Mouse (Mus musculus): Measurements from ENCODE around the gene Ddx11. TPM values are rescaled to one million over a fixed set of nuclear protein-coding genes. Genes with fewer than 3 reads are reported as not detected.
"Not testable (repeated sequence)": the region's sequence is repeated elsewhere in the genome, so short reads cannot be mapped to it uniquely, and the experiment has no call there.

Gene Ddx11
- total and polyA plus RNA-seq, 2 experiments from 2014 or later, result 3.5 to 8.2 TPM

DNA sequence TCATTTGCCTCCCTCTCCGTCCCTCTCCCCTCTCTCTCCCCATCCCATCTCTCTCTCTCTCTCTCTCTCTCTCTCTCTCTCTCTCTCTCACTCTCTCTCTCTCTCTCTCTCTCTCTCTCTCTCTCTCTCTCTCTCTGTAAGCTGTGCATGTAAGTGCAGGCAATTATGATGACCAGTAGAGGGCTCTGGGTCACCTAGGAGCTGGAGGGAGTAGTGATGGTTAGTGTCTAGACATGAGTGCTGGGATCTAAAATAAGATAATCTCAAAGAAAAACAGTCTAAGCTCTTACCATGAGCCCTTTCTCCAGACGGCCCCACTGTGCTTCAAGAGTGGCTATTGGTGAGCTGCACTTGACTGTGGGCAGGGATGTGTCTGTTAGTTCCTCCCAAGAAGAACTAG lies 31.6 kb downstream of the Ddx11 start:
- Histone ChIP-seq H3K36me3 (replicated peaks; ENCODE audit: control insufficient read depth, insufficient read depth, low read length) (peaks cover 23% of the 10 kb centered on the region), H3K27me3 (ENCODE audit: control insufficient read depth, insufficient read depth, low read length) (no peaks in the 10 kb centered on the region), H3K27ac (ENCODE audit: low read depth) (no peak overlapping the region), H3K9ac (replicated peaks; ENCODE audit: low read depth, low read length) (no peak overlapping the region), H3K9me3 (replicated peaks; ENCODE audit: control insufficient read depth, low read length) (no peaks in the 10 kb centered on the region), H3K4me3 (ENCODE audit: low read depth, low read length) (no peak overlapping the region), H3K4me1 (ENCODE audit: control insufficient read depth, insufficient read depth) (no peaks in the 10 kb centered on the region), H3K4me2 (ENCODE audit: low read depth, low read length) (no peak overlapping the region)
- ATAC-seq (ENCODE audit: insufficient read depth, low read depth) (no peak), DNase-seq (ENCODE audit: low spot score) (no peak)
- TF ChIP-seq EP300 (IDR thresholded peaks at IDR 0.05; ENCODE audit: low read depth) (no peak), CTCF (IDR thresholded peaks at IDR 0.05; ENCODE audit: low read depth) (no peak)
- 63% methylated on average over 2 of the region's 2 CpGs for WGBS

DNA sequence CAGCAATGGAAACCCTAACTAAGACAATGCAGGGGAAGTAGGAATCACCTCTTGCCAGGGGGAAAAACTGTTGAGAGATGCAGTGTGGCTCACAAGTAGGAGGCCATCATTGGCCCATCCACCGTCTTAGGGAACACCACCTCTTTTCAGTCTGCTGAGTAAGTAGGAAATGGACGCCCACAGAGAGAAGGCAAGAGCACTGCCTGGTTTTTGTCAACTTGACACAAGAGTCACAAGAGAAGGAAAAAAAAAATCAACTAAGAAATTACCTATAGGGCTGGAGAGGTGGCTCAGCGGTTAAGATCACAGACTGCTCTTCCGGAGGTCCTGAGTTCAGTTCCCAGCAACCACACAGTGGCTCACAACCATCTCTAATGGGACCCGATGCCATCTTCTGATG lies 35.0 kb downstream of the Ddx11 start:
- DNase-seq (ENCODE audit: low spot score), result no peak
- no peak overlapping the region for H3K27ac ChIP-seq (ENCODE audit: low read depth)
- TF ChIP-seq CTCF (IDR thresholded peaks at IDR 0.05; ENCODE audit: low read depth), result no peak
- TF ChIP-seq EP300 (IDR thresholded peaks at IDR 0.05; ENCODE audit: low read depth), result no peak
- no peaks in the 10 kb centered on the region for H3K4me1 ChIP-seq (ENCODE audit: control insufficient read depth, insufficient read depth)
- H3K9ac ChIP-seq (replicated peaks; ENCODE audit: low read depth, low read length), result no peak overlapping the region
- H3K4me3 ChIP-seq (ENCODE audit: low read depth, low read length), result no peak overlapping the region
- 81% methylated on average over 5 of the region's 5 CpGs for WGBS
- H3K36me3 ChIP-seq (replicated peaks; ENCODE audit: control insufficient read depth, insufficient read depth, low read length), result no peaks in the 10 kb centered on the region
- H3K4me2 ChIP-seq (ENCODE audit: low read depth, low read length), result no peak overlapping the region
- no peaks in the 10 kb centered on the region for H3K27me3 ChIP-seq (ENCODE audit: control insufficient read depth, insufficient read depth, low read length)
- peaks cover 9% of the 10 kb centered on the region; the same call in 1 of the 2 replicates for H3K9me3 ChIP-seq (replicated peaks; ENCODE audit: control insufficient read depth, low read length)
- ATAC-seq (ENCODE audit: insufficient read depth, low read depth), result no peak

DNA sequence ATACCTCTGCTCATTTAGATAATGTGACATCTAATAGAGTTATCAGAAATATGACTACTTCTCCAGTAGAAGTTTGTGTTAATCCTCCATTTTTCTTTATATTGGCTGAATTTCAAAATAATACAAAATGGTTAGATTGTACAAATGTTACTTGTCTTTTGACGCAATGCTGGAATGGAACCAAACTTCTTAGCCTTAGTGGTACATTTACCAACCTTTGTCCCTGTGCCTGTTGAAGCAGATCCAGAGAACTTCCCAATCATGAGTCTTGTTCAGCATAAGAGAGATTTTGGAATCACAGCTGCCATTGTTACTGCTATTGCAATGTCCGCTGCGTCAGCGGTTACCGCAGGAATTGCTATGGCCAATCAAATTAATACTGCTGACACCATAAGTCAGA lies 43.8 kb downstream of the Ddx11 start:
- not testable (repeated sequence) for H3K4me3 ChIP-seq (ENCODE audit: low read depth, low read length); H3K9ac ChIP-seq (replicated peaks; ENCODE audit: low read depth, low read length); H3K27me3 ChIP-seq (ENCODE audit: control insufficient read depth, insufficient read depth, low read length); DNase-seq (ENCODE audit: low spot score); ATAC-seq (ENCODE audit: insufficient read depth, low read depth); H3K4me1 ChIP-seq (ENCODE audit: control insufficient read depth, insufficient read depth); H3K4me2 ChIP-seq (ENCODE audit: low read depth, low read length); H3K36me3 ChIP-seq (replicated peaks; ENCODE audit: control insufficient read depth, insufficient read depth, low read length); H3K9me3 ChIP-seq (replicated peaks; ENCODE audit: control insufficient read depth, low read length); H3K27ac ChIP-seq (ENCODE audit: low read depth)
- WGBS, result 91% methylated on average over 5 of the region's 5 CpGs

DNA sequence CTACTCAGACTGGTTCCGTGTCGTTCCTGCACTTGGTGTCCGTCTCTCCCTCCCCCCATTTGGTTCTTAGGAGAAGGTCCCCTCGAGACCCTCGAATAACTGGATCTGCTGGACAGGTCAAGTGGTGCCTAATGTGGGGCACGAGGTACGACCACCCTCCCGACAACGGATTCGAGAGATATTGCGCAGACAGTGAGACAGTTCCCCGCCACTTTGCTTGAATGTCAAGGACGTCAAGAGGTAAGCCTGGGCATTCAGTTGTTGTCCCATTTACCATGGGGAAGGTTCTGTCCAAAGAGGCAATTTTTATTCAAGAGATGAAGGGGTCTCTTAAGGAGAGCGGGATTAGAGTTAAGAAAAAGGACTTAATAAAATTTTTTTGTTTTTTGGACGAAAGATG lies 47.7 kb downstream of the Ddx11 start:
- not testable (repeated sequence) for H3K36me3 ChIP-seq (replicated peaks; ENCODE audit: control insufficient read depth, insufficient read depth, low read length); H3K9ac ChIP-seq (replicated peaks; ENCODE audit: low read depth, low read length); H3K4me1 ChIP-seq (ENCODE audit: control insufficient read depth, insufficient read depth); H3K9me3 ChIP-seq (replicated peaks; ENCODE audit: control insufficient read depth, low read length); H3K27me3 ChIP-seq (ENCODE audit: control insufficient read depth, insufficient read depth, low read length); H3K27ac ChIP-seq (ENCODE audit: low read depth); DNase-seq (ENCODE audit: low spot score); ATAC-seq (ENCODE audit: insufficient read depth, low read depth); H3K4me2 ChIP-seq (ENCODE audit: low read depth, low read length); H3K4me3 ChIP-seq (ENCODE audit: low read depth, low read length)
- 90% methylated on average over 15 of the region's 15 CpGs for WGBS

DNA sequence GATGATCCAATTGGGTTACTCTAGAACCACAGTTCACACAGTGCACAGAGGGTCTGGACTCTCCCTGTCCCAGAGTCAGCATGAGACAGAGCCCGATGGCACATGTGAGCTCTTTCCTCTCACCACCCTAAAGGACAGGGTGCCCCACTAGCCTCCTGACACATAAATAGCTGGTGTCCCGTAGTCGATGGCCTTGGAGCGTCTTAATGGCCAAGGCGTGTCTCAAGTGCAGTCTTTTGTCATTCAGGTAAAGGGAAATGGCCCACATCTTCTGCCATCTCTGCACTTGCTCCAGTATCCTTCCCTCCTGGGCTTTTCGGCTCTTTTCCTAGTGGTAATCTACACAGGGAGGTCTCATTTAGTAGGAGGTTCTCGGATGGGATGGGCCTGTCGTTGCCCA lies 67.3 kb downstream of the Ddx11 start:
- Histone ChIP-seq H3K9me3 (replicated peaks; ENCODE audit: control insufficient read depth, low read length) (no peaks in the 10 kb centered on the region), H3K4me3 (ENCODE audit: low read depth, low read length) (no peak overlapping the region), H3K9ac (replicated peaks; ENCODE audit: low read depth, low read length) (no peak overlapping the region), H3K4me2 (ENCODE audit: low read depth, low read length) (no peak overlapping the region), H3K36me3 (replicated peaks; ENCODE audit: control insufficient read depth, insufficient read depth, low read length) (no peaks in the 10 kb centered on the region), H3K27ac (ENCODE audit: low read depth) (no peak overlapping the region), H3K27me3 (ENCODE audit: control insufficient read depth, insufficient read depth, low read length) (no peaks in the 10 kb centered on the region), H3K4me1 (ENCODE audit: control insufficient read depth, insufficient read depth) (no peaks in the 10 kb centered on the region)
- no peak for DNase-seq (ENCODE audit: low spot score)
- no peak for TF ChIP-seq EP300 (IDR thresholded peaks at IDR 0.05; ENCODE audit: low read depth)
- no peak for TF ChIP-seq CTCF (IDR thresholded peaks at IDR 0.05; ENCODE audit: low read depth)
- ATAC-seq (ENCODE audit: insufficient read depth, low read depth), result no peak
- WGBS, result 78% methylated on average over 8 of the region's 8 CpGs

DNA sequence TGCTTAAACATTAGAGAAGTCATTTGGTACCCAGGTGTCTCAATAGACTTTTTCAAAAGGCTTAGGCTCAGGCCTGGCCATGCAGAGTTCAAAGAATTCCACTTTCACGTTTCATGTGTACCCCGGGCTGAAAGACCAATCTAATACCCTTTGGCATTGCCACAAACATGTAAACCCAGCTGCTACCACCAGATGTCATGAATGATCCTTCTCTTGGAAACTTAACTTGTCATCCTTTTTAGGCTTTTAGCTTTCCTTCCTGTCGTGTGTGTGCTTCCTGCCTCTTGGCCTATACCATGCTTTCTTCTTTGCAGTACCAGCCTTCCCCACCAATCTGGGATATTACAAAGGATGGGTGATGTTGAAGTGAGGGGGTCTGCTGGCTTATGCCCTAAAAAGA lies 73.7 kb downstream of the Ddx11 start:
- ATAC-seq (ENCODE audit: insufficient read depth, low read depth), result no peak
- H3K27ac ChIP-seq (ENCODE audit: low read depth), result no peak overlapping the region
- WGBS, result 43% methylated on average over 3 of the region's 3 CpGs

More for the DNA sequence above, 73.7 kb downstream of the Ddx11 start:
- TF ChIP-seq CTCF (IDR thresholded peaks at IDR 0.05; ENCODE audit: low read depth) (peak; percentile 60), EP300 (IDR thresholded peaks at IDR 0.05; ENCODE audit: low read depth) (no peak)
- Histone ChIP-seq H3K9me3 (replicated peaks; ENCODE audit: control insufficient read depth, low read length) (no peaks in the 10 kb centered on the region), H3K9ac (replicated peaks; ENCODE audit: low read depth, low read length) (no peak overlapping the region), H3K4me2 (ENCODE audit: low read depth, low read length) (no peak overlapping the region), H3K36me3 (replicated peaks; ENCODE audit: control insufficient read depth, insufficient read depth, low read length) (no peaks in the 10 kb centered on the region), H3K4me1 (ENCODE audit: control insufficient read depth, insufficient read depth) (no peaks in the 10 kb centered on the region), H3K4me3 (ENCODE audit: low read depth, low read length) (no peak overlapping the region), H3K27me3 (ENCODE audit: control insufficient read depth, insufficient read depth, low read length) (no peaks in the 10 kb centered on the region)
- peak; percentile 10 for DNase-seq (ENCODE audit: low spot score)

Other genes with a start within 250 kb of the Ddx11 start
- gene Ralbp1, start 237.7 kb upstream of the Ddx11 start, total RNA-seq (2014; rRNA removed; ENCODE audit: low replicate concordance), result 37.9 and 38.6 TPM in 2 replicates
- gene Ralbp1, start 237.7 kb upstream of the Ddx11 start, polyA plus RNA-seq (2015; fragmentation: Nextera tagmentation; extraction: Ambion mirVana), result 39.0 and 45.8 TPM in 2 replicates
- 81.4 and 92.7 TPM in 2 replicates for gene Twsg1, start 172.3 kb upstream of the Ddx11 start, total RNA-seq (2014; rRNA removed; ENCODE audit: low replicate concordance)
- gene Twsg1, start 172.3 kb upstream of the Ddx11 start, polyA plus RNA-seq (2015; fragmentation: Nextera tagmentation; extraction: Ambion mirVana), result 60.0 and 65.8 TPM in 2 replicates
- 9.8 and 50.7 TPM in 2 replicates for gene Ankrd12, start 46.4 kb upstream of the Ddx11 start, total RNA-seq (2014; rRNA removed; ENCODE audit: low replicate concordance)
- gene Ankrd12, start 46.4 kb upstream of the Ddx11 start, polyA plus RNA-seq (2015; fragmentation: Nextera tagmentation; extraction: Ambion mirVana), result 18.2 and 19.7 TPM in 2 replicates
- 249 and 285 TPM in 2 replicates for gene Ndufv2, start 22.0 kb upstream of the Ddx11 start, total RNA-seq (2014; rRNA removed; ENCODE audit: low replicate concordance)
- 1,231 and 1,304 TPM in 2 replicates for gene Ndufv2, start 22.0 kb upstream of the Ddx11 start, polyA plus RNA-seq (2015; fragmentation: Nextera tagmentation; extraction: Ambion mirVana)
- 31.7 and 38.3 TPM in 2 replicates for gene Washc1, start 12.0 kb upstream of the Ddx11 start, total RNA-seq (2014; rRNA removed; ENCODE audit: low replicate concordance)
- 28.3 and 31.5 TPM in 2 replicates for gene Washc1, start 12.0 kb upstream of the Ddx11 start, polyA plus RNA-seq (2015; fragmentation: Nextera tagmentation; extraction: Ambion mirVana)